20 mouse cellular contexts compared by ENCODE assay signal in the genomic region with DNA sequence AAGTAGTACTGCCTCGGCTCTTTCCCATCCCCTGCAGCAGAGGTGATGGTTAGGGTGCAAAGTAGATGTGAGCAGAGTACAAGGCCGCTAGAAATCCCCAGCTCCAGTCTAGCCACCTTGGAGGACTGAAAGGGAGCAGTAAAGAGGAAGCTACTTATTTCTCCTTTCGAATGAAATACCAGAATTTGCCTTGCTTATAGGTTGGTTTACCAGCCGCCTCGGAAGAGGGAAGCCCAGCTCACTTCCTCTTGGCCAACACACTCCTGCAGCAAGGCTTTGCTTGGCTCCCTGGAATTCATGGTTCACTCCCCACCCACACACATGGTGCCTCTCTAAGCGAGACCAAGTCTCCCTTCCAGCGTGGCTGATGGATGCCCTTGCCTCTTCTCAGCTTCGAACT. TPM values are rescaled to one million over a fixed set of nuclear protein-coding genes. Genes with fewer than 3 reads are reported as not detected.
DNase-seq lines count a peak whose midpoint lies in the region; ATAC-seq and TF ChIP-seq lines count a peak whose summit lies in the region.
"Had no signal": no experiment of that assay in that cellular context is flagged by ENCODE, and none has a peak within 500 bp of the region (broad histone marks: within the 10 kb centered on the region; RNA-seq: fewer than 3 reads in every experiment).

No protein-coding gene starts in this region.

- H3K36me3 ChIP-seq in lung, postnatal 0 days (ENCODE audit: insufficient read depth, low read length): peaks cover 4% of the 10 kb centered on the region; the same call in 1 of the 2 replicates

- no peak for TF ChIP-seq CTCF in lung, postnatal 0 days (IDR thresholded peaks at IDR 0.05)
- TF ChIP-seq CTCF in lung, adult 2 months (IDR thresholded peaks at IDR 0.05; ENCODE audit: insufficient read depth, low read length): no peak
- no peak for TF ChIP-seq CTCF in bone marrow, adult 2 months (IDR thresholded peaks at IDR 0.05; ENCODE audit: control insufficient read depth, insufficient read depth, low read length)

- no peaks in the 10 kb centered on the region for H3K27me3 ChIP-seq in lung, postnatal 0 days (replicated peaks; ENCODE audit: insufficient read depth, low read length)
- H3K27me3 ChIP-seq: embryonic facial prominence, embryonic 13.5 days; heart, embryonic 15.5 days; hindbrain, embryonic 12.5 days; limb, embryonic 12.5 days; midbrain, embryonic 12.5 days had no signal

- TF ChIP-seq EP300 in lung, postnatal 0 days (IDR thresholded peaks at IDR 0.05): no peak

- TF ChIP-seq POLR2A in lung, adult 2 months (IDR thresholded peaks at IDR 0.05; ENCODE audit: borderline replicate concordance, extremely low read depth, low read depth, low read length): no peak
- no peak for TF ChIP-seq POLR2A in bone marrow, adult 2 months (IDR thresholded peaks at IDR 0.05; ENCODE audit: borderline replicate concordance, control insufficient read depth, low read depth, low read length)

- peaks cover 19% of the 10 kb centered on the region; the same call in 1 of the 2 replicates for H3K4me1 ChIP-seq in lung, postnatal 0 days (ENCODE audit: insufficient read depth, low read depth, low read length)
- H3K4me1 ChIP-seq in lung, adult 2 months (ENCODE audit: control insufficient read depth, insufficient read depth, low read length): peaks cover 8% of the 10 kb centered on the region; the same call in 1 of the 2 replicates
- peaks cover 6% of the 10 kb centered on the region; the same call in 1 of the 2 replicates for H3K4me1 ChIP-seq in bone marrow, adult 2 months (ENCODE audit: control insufficient read depth, insufficient read depth, low read length)
- H3K4me1 ChIP-seq: hindbrain, embryonic 12.5 days; midbrain, embryonic 12.5 days had no signal

- WGBS in lung, postnatal 0 days: 82% methylated on average over 8 of the region's 8 CpGs
- WGBS in lung, adult 2 months: 73% methylated on average over 8 of the region's 8 CpGs
- WGBS in bone marrow, adult 2 months: 23% methylated on average over 8 of the region's 8 CpGs

- H3K4me2 ChIP-seq in lung, postnatal 0 days (replicated peaks; ENCODE audit: low read depth, low read length): no peak overlapping the region
- H3K4me2 ChIP-seq: embryonic facial prominence, embryonic 13.5 days; heart, embryonic 15.5 days; hindbrain, embryonic 12.5 days; limb, embryonic 12.5 days; midbrain, embryonic 12.5 days had no signal

- no peak overlapping the region for H3K4me3 ChIP-seq in lung, postnatal 0 days (ENCODE audit: low read depth, low read length)
- H3K4me3 ChIP-seq in lung, adult 2 months (replicated peaks; ENCODE audit: extremely low read depth, low read depth, low read length): no peak overlapping the region
- no peak overlapping the region for H3K4me3 ChIP-seq in bone marrow, adult 2 months (replicated peaks; ENCODE audit: control insufficient read depth, low read depth, low read length)
- H3K4me3 ChIP-seq: embryonic facial prominence, embryonic 13.5 days; heart, adult 2 months; heart, embryonic 15.5 days; hindbrain, embryonic 12.5 days; limb, embryonic 12.5 days; midbrain, embryonic 12.5 days had no signal

- no peak for ATAC-seq in lung, postnatal 0 days
- peak; percentile 84 to 92 for ATAC-seq in hematopoietic stem cell, adult 5-6 weeks (replicated peaks in 1 of 2; ENCODE audit: insufficient read depth in 1 of 2, low FRiP score in 2 of 2, low TSS enrichment in 1 of 2, low read depth in 1 of 2, poor library complexity in 2 of 2, severe bottlenecking in 2 of 2)
- peak; percentile 84 for ATAC-seq in neutrophil, adult 5-6 weeks (ENCODE audit: extremely low read depth, insufficient number of reproducible peaks, low FRiP score, poor library complexity, severe bottlenecking)
- ATAC-seq: forebrain, postnatal 0 days had no signal

- H3K9ac ChIP-seq in lung, postnatal 0 days (replicated peaks; ENCODE audit: low read depth): no peak overlapping the region
- H3K9ac ChIP-seq: embryonic facial prominence, embryonic 13.5 days; forebrain, postnatal 0 days; heart, embryonic 15.5 days; hindbrain, embryonic 12.5 days; limb, embryonic 12.5 days; midbrain, embryonic 12.5 days had no signal

- peak; percentile 44 for DNase-seq in lung, postnatal 0 days (ENCODE audit: low spot score)
- DNase-seq in lung, adult 2 months: no peak
- DNase-seq in MN1 (ENCODE audit: low spot score): no peak
- DNase-seq in cerebellum, adult 18-20 months: no peak
- DNase-seq: adrenal gland, postnatal 10 days; cerebellum, adult 9-10 months; forebrain, postnatal 0 days; right cerebral cortex, adult 18-20 months; thymus, postnatal 14 days had no signal

- H3K9me3 ChIP-seq in lung, postnatal 0 days (ENCODE audit: low read length): no peaks in the 10 kb centered on the region
- H3K9me3 ChIP-seq: embryonic facial prominence, embryonic 13.5 days; heart, embryonic 15.5 days; hindbrain, embryonic 12.5 days; limb, embryonic 12.5 days; midbrain, embryonic 12.5 days had no signal

- H3K27ac ChIP-seq in lung, postnatal 0 days (ENCODE audit: low read length): no peak overlapping the region
- peak overlapping the region; percentile 29; the same call in 1 of the 2 replicates for H3K27ac ChIP-seq in bone marrow, adult 2 months (ENCODE audit: control insufficient read depth, insufficient read depth, low read depth, low read length, poor library complexity)
- H3K27ac ChIP-seq: embryonic facial prominence, embryonic 13.5 days; heart, adult 2 months; heart, embryonic 15.5 days; hindbrain, embryonic 12.5 days; kidney, postnatal 0 days; limb, embryonic 12.5 days; midbrain, embryonic 12.5 days; stomach, postnatal 0 days had no signal

RNA-seq across cellular contexts. Expression of a gene that starts 34.8 kb away (rescaled TPM):
- 47.5 and 48.4 TPM in 2 replicates for polyA plus RNA-seq in lung, postnatal 0 days (2015; fragmentation: Nextera tagmentation; extraction: Ambion mirVana)
- polyA plus RNA-seq in lung, adult 2 months (2012; rRNA removed): 25.5 and 28.3 TPM in 2 replicates
- polyA plus RNA-seq in bone marrow, adult 2 months (2011; ENCODE audit: insufficient read depth, insufficient read length, low replicate concordance, missing spikeins): 7.1 and 21.9 TPM in 2 replicates
- 15.1 and 21.4 TPM in 2 replicates for total RNA-seq in hematopoietic stem cell, adult 5-6 weeks (2017)
- 196 and 202 TPM in 2 replicates for total RNA-seq in neutrophil, adult 5-6 weeks (2017)

RNA-seq across cellular contexts. Expression of a gene that starts 40.0 kb away (rescaled TPM):
- polyA plus RNA-seq in lung, postnatal 0 days (2015; fragmentation: Nextera tagmentation; extraction: Ambion mirVana): 129 and 140 TPM in 2 replicates
- 30.3 and 53.1 TPM in 2 replicates for polyA plus RNA-seq in lung, adult 2 months (2012; rRNA removed)
- 60.0 and 77.9 TPM in 2 replicates for polyA plus RNA-seq in bone marrow, adult 2 months (2011; ENCODE audit: insufficient read depth, insufficient read length, low replicate concordance, missing spikeins)
- 138 and 166 TPM in 2 replicates for total RNA-seq in hematopoietic stem cell, adult 5-6 weeks (2017)
- total RNA-seq in neutrophil, adult 5-6 weeks (2017): 82.0 and 95.6 TPM in 2 replicates

RNA-seq across cellular contexts. Expression of a gene that starts 52.6 kb away (rescaled TPM):
- 34.0 and 37.6 TPM in 2 replicates for polyA plus RNA-seq in lung, postnatal 0 days (2015; fragmentation: Nextera tagmentation; extraction: Ambion mirVana)
- 6.1 and 8.2 TPM in 2 replicates for polyA plus RNA-seq in lung, adult 2 months (2012; rRNA removed)
- polyA plus RNA-seq in bone marrow, adult 2 months (2011; ENCODE audit: insufficient read depth, insufficient read length, low replicate concordance, missing spikeins): 10.6 and 20.7 TPM in 2 replicates
- total RNA-seq in hematopoietic stem cell, adult 5-6 weeks (2017): 45.2 and 83.2 TPM in 2 replicates
- total RNA-seq in neutrophil, adult 5-6 weeks (2017): 21.5 and 35.6 TPM in 2 replicates
